Mouse (Mus musculus) liver, embryonic 15.5 days (tissue): ENCODE data around the gene Rdh11. TPM values are rescaled to one million over a fixed set of nuclear protein-coding genes. Genes with fewer than 3 reads are reported as not detected.
"Not testable (repeated sequence)": the region's sequence is repeated elsewhere in the genome, so short reads cannot be mapped to it uniquely, and the experiment has no call there.

ENCODE experiments used
- ATAC-seq: fragments of 200-750 bp; cut with Nextera tagmentation; 2 replicates; pipeline ENCODE4 v1.8.0; 2017; ENCODE audit warnings: moderate number of reproducible peaks, mild to moderate bottlenecking, moderate library complexity; ENCODE audit not compliant: insufficient read depth
- H3K27ac ChIP-seq: fragments of 300-500 bp; sonication (generic); replicated peaks from 2 replicates; pipeline ENCODE4 v1.5.1; 2015; ENCODE audit warnings: mild to moderate bottlenecking, inconsistent platforms
- H3K27me3 ChIP-seq: fragments of 300-500 bp; sonication (generic); 2 replicates; pipeline ENCODE4 v1.6.1; 2015; ENCODE audit warnings: mild to moderate bottlenecking, inconsistent platforms
- H3K36me3 ChIP-seq: fragments of 300-500 bp; sonication (generic); replicated peaks from 2 replicates; pipeline ENCODE4 v1.6.1; 2015; ENCODE audit warnings: moderate library complexity, mild to moderate bottlenecking, inconsistent platforms
- H3K4me1 ChIP-seq: fragments of 300-500 bp; sonication (generic); replicated peaks from 2 replicates; pipeline ENCODE4 v1.6.1; 2015; ENCODE audit warnings: inconsistent platforms
- H3K4me2 ChIP-seq: fragments of 300-500 bp; sonication (generic); 2 replicates; pipeline ENCODE4 v1.6.1; 2015; ENCODE audit warnings: moderate library complexity, mild to moderate bottlenecking, inconsistent platforms
- H3K4me3 ChIP-seq: fragments of 300-500 bp; sonication (generic); replicated peaks from 2 replicates; pipeline ENCODE4 v1.5.1; 2015; ENCODE audit warnings: mild to moderate bottlenecking, inconsistent platforms
- H3K9ac ChIP-seq: fragments of 300-500 bp; sonication (generic); 2 replicates; pipeline ENCODE4 v1.6.1; 2015; ENCODE audit warnings: moderate library complexity, mild to moderate bottlenecking, inconsistent platforms
- H3K9me3 ChIP-seq: fragments of 300-500 bp; sonication (generic); replicated peaks from 2 replicates; pipeline ENCODE4 v1.6.1; 2016; ENCODE audit warnings: inconsistent platforms
- WGBS: fragments of 180-500 bp; shearing (Covaris S2); methylation state at CpG from one replicate; pipeline ENCODE4 v1.1.7; 2015; ENCODE audit warnings: mixed read lengths; ENCODE audit not compliant: insufficient replicate concordance; 5-methylcytosine and 5-hydroxymethylcytosine counted together
- polyA plus RNA-seq: library from polyadenylated mRNA; unstranded; fragments of >200 nt; fragmentation: Nextera tagmentation; extraction: Ambion mirVana; gene quantifications from 2 replicates; pipeline ENCODE4 v1.2.1, GENCODE M21; 2015

Gene Rdh11
- polyA plus RNA-seq: 20.8 and 22.2 TPM in 2 replicates

DNA sequence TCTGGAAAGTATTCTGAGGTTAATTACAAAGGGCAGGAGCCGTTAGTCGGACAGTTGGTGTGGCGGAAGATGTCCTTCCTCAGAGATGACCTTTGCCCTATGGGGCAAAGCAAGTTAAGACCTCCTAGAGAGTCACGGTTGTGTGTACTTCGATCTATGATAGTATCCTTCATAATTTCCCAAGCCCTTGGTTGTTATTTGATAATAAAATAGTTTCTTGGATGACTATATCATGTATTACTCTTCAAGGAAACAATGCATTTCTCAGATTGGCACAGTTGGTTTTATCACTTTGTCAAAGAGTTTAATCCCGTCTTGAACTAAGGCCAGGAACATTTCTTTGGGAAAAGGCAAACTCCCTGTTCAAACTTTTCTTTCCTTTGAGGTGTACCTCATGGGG is at the start of gene Rdh11:
Rdh11 (minus strand) TSS at position 101 of the 400 bp plus-strand sequence.
- WGBS: 62% methylated on average over 6 of the region's 6 CpGs
- peak within 1 kb of the TSS; percentile 87 for H3K4me2 ChIP-seq
- H3K36me3 ChIP-seq: peaks cover 13% of the 10 kb centered on the region
- peak within 1 kb of the TSS; percentile 76 for H3K27ac ChIP-seq
- peak within 1 kb of the TSS; percentile 66 for H3K9ac ChIP-seq
- H3K9me3 ChIP-seq: no peaks in the 10 kb centered on the region
- peak within 1 kb of the TSS; percentile 68 for H3K4me3 ChIP-seq
- no peak for ATAC-seq
- peaks cover 23% of the 10 kb centered on the region for H3K4me1 ChIP-seq
- no peaks in the 10 kb centered on the region for H3K27me3 ChIP-seq

DNA sequence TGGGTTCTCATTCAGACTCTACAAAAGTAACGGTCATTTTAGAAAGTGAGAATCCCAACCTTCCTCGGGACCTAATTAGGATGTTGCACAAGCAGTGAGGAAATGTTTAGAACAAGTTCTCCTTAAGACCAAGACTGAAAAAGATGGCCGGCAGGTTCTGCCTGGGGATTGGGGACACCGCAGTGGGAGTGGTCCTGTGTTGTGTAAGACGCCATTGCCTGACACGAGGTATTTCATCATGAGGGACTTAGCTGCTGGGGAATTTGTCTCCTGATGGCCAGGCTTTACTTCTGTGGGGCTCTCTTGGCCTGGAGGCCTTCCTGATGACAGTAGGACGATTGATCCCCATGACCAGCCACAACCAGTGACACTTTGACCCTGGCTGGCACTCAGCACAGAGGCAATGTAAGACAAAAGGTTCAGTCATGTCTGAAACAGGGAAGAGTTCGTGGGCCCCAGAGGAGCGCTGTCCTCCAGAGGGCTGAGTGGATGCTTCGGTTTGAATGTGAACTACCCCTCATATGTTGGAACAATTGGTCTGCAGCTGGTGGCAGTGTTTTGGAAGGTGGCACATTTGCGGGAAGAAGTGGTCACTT is 43.5 kb upstream of the Rdh11 start:
- no peak for ATAC-seq
- Histone ChIP-seq H3K36me3 (peaks cover 76% of the 10 kb centered on the region), H3K9ac (no peak overlapping the region), H3K9me3 (no peaks in the 10 kb centered on the region), H3K4me2 (no peak overlapping the region), H3K27me3 (no peaks in the 10 kb centered on the region), H3K4me1 (no peaks in the 10 kb centered on the region), H3K27ac (no peak overlapping the region), H3K4me3 (no peak overlapping the region)
- 76% methylated on average over 11 of the region's 11 CpGs for WGBS

GRCm38 (mm10) chr12:79217511-79217910 is 25.4 kb upstream of the Rdh11 start:
- Histone ChIP-seq H3K4me2 (no peak overlapping the region), H3K4me3 (no peak overlapping the region), H3K36me3 (no peaks in the 10 kb centered on the region), H3K4me1 (no peaks in the 10 kb centered on the region), H3K9ac (no peak overlapping the region), H3K9me3 (no peaks in the 10 kb centered on the region), H3K27me3 (no peaks in the 10 kb centered on the region), H3K27ac (no peak overlapping the region)
- ATAC-seq: no peak
- 50% methylated on average over 5 of the region's 5 CpGs for WGBS

DNA sequence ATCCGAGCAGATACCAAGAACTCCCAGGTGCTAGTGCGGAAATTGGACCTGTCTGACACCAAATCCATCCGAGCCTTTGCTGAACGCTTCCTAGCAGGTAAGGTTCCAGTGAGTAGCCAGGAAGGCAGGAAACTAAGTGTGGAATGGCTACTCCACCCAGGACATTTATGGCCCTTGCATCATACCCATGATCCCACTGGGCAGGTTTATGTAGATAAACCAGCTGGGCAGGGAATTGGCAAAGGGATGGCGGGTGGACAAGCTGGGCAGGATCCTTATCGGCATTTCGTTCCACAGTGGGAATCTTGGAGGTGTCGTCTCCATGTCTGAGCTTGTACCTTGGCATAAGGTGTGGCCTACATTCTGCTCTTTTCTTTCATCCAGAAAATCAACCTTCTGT is 19.4 kb upstream of the Rdh11 start:
- ATAC-seq: no peak
- Histone ChIP-seq H3K27me3 (no peaks in the 10 kb centered on the region), H3K4me1 (0 out of 2 replicates have a peak, but pooled peaks cover 6% of the 10 kb centered on the region), H3K4me3 (no peak overlapping the region), H3K36me3 (no peaks in the 10 kb centered on the region), H3K27ac (no peak overlapping the region), H3K9ac (no peak overlapping the region), H3K9me3 (no peaks in the 10 kb centered on the region), H3K4me2 (no peak overlapping the region)
- WGBS: 74% methylated on average over 8 of the region's 8 CpGs

DNA sequence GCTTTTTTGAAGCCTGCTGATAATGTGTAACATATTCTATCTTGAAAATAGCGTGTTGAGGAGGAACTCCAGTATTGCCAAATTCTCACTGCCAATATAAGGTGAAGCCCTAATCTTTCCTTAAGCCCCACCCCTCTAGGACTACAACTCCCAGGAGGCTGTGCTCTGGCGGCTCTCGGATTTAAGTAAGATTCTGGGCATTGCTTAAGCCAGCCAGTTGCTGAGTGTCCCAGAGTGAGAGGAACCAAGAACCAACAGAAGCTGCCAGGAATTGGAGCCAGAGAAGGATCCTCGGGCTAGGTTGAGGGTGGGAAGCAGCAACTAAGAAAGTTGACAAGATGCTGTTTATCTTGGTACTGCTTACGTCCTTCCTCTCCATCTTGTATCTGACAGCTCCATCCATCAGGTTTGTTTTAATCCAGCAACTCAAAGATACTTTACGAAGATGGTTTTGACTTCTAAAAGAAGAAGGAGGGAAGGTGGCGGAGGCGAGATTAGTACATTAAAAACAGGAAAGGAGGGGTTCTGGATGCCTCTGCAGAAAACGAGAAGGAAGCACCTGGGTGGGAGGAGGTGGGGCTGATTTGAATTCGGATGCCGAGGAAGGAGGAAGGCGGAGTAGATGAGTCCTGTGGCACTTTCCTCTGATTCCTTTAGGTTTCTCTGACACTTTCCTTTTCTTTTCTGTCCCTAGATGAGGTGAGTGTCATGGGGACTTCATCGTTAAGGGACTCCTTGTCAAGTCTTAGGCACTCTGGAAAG is 16.8 kb upstream of the Rdh11 start, which contains the start of gene Rdh12:
Rdh12 (plus strand) TSS at position 212 of the 762 bp plus-strand sequence.
- Histone ChIP-seq H3K27ac (no peak within 1 kb of the TSS), H3K4me3 (peak within 1 kb of the TSS; percentile 30)

DNA sequence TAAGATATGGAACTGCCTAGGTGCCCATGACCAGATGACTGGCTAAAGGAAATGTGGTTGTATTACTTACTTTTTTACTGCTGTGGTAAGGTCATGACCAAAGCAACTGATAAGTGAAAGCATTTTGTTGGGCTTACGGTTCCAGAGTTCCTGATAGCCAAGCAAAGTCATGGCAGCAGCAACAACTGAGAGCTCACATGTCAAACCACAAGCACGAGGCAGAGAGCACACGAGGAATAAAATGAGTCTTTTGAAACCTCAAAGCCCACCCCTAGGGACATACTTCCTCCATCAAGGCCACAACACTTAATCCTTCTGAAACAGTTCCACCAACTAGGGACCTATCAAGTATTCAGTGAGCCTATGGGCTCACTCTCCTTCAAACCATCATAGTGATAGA is 9.8 kb upstream of the Rdh11 start:
- Histone ChIP-seq H3K27ac (no peak overlapping the region), H3K4me3 (no peak overlapping the region), H3K27me3 (no peaks in the 10 kb centered on the region), H3K4me1 (no peaks in the 10 kb centered on the region), H3K9ac (no peak overlapping the region), H3K4me2 (no peak overlapping the region), H3K36me3 (no peaks in the 10 kb centered on the region), H3K9me3 (no peaks in the 10 kb centered on the region)
- ATAC-seq: no peak
- 24% methylated on average over 3 of the region's 3 CpGs for WGBS

More for the DNA sequence above, 16.8 kb upstream of the Rdh11 start, which contains the start of gene Rdh12:
- Histone ChIP-seq H3K36me3 (no peaks in the 10 kb centered on the region), H3K4me2 (peak within 1 kb of the TSS; percentile 49), H3K9ac (no peak within 1 kb of the TSS), H3K27me3 (no peaks in the 10 kb centered on the region), H3K4me1 (0 out of 2 replicates have a peak, but pooled peaks cover 6% of the 10 kb centered on the region), H3K9me3 (no peaks in the 10 kb centered on the region)
- WGBS: 3% methylated on average over 13 of the region's 13 CpGs
- no peak for ATAC-seq

GRCm38 (mm10) chr12:79197105-79197504 is 5.0 kb upstream of the Rdh11 start:
- H3K4me2 ChIP-seq: no peak overlapping the region
- H3K4me3 ChIP-seq: no peak overlapping the region
- H3K9ac ChIP-seq: no peak overlapping the region
- peaks cover 1% of the 10 kb centered on the region for H3K4me1 ChIP-seq
- no peaks in the 10 kb centered on the region for H3K9me3 ChIP-seq
- H3K36me3 ChIP-seq: no peaks in the 10 kb centered on the region
- no peak for ATAC-seq
- no peak overlapping the region for H3K27ac ChIP-seq
- H3K27me3 ChIP-seq: no peaks in the 10 kb centered on the region
- 62% methylated on average over 5 of the region's 5 CpGs for WGBS

DNA sequence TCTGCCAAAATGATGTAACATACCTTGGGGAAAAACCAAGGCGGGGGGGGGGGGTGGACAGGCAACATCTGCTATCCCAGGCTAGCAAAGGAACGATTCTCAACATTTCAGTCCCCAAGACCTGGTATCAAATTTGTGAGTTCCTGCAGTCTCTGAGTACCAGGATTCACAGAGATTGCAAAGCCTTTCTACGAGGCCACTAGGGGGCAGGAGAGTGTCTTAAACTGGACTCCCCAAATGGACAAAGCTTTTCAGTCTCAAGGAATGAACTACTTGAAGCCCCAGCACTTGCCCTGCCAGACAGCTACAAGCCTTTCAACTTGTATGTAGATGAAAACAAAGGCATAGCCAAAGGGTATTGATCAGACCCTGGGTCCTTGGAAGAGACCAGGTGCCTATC is 1.3 kb upstream of the Rdh11 start:
- Histone ChIP-seq H3K4me1 (peaks cover 23% of the 10 kb centered on the region), H3K9me3 (no peaks in the 10 kb centered on the region), H3K4me3 (no peak overlapping the region), H3K36me3 (peaks cover under 1% of the 10 kb centered on the region), H3K27me3 (no peaks in the 10 kb centered on the region), H3K4me2 (no peak overlapping the region), H3K9ac (no peak overlapping the region), H3K27ac (no peak overlapping the region)
- 2% methylated on average over 3 of the region's 3 CpGs for WGBS
- ATAC-seq: no peak

- Histone ChIP-seq H3K4me1 (peaks cover 23% of the 10 kb centered on the region), H3K36me3 (peaks cover 18% of the 10 kb centered on the region), H3K9me3 (no peaks in the 10 kb centered on the region), H3K4me3 (peak overlapping the region; percentile 68), H3K27ac (peak overlapping the region; percentile 76), H3K27me3 (no peaks in the 10 kb centered on the region), H3K4me2 (peak overlapping the region; percentile 87), H3K9ac (peak overlapping the region; percentile 66)
- ATAC-seq: peak; percentile 70
- WGBS: 4% methylated on average over 14 of the region's 14 CpGs
Observed at GRCm38 (mm10) chr12:79191701-79192100, 392 bp downstream of the Rdh11 start.

GRCm38 (mm10) chr12:79190931-79191673 is 991 bp downstream of the Rdh11 start:
- Histone ChIP-seq H3K27ac (peak overlapping the region; percentile 76), H3K27me3 (no peaks in the 10 kb centered on the region), H3K4me1 (peaks cover 23% of the 10 kb centered on the region), H3K36me3 (peaks cover 24% of the 10 kb centered on the region), H3K9ac (peak overlapping the region; percentile 66), H3K9me3 (no peaks in the 10 kb centered on the region), H3K4me3 (peak overlapping the region; percentile 68), H3K4me2 (peak overlapping the region; percentile 87)
- WGBS: under 1% methylated on average over 18 of the region's 18 CpGs
- peak; percentile 96 for ATAC-seq

DNA sequence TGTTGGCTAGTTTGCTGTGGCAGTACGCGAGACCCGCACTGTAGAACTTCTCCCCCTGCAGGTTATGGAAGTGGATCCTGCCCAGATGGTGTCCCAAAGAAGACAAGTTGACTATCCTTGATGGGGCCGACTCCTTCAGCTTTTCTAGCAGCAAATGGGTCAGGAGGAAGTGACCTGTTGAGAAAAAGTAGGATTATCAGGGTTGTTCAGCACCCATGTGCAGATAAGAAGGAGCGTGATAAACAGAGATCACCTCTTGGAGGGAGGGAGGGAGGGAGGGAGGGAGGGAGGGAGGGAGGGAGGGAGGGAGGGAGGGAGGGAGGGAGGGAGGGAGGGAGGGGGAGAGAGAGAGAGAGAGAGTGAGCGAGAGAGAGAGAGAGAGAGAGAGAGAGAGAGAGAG is 6.9 kb downstream of the Rdh11 start:
- H3K36me3 ChIP-seq: peaks cover 78% of the 10 kb centered on the region

More for the DNA sequence above, 6.9 kb downstream of the Rdh11 start:
- H3K27ac ChIP-seq, H3K4me3 ChIP-seq, H3K9me3 ChIP-seq, H3K27me3 ChIP-seq, ATAC-seq, H3K9ac ChIP-seq, H3K4me2 ChIP-seq: not testable (repeated sequence)
- peaks cover 12% of the 10 kb centered on the region for H3K4me1 ChIP-seq
- WGBS: 70% methylated on average over 5 of the region's 6 CpGs
